Mouse (Mus musculus): Measurements from ENCODE around the gene Tex13c3.
"Not testable (repeated sequence)": the region's sequence is repeated elsewhere in the genome, so short reads cannot be mapped to it uniquely, and the experiment has no call there.

Gene Tex13c3

DNA sequence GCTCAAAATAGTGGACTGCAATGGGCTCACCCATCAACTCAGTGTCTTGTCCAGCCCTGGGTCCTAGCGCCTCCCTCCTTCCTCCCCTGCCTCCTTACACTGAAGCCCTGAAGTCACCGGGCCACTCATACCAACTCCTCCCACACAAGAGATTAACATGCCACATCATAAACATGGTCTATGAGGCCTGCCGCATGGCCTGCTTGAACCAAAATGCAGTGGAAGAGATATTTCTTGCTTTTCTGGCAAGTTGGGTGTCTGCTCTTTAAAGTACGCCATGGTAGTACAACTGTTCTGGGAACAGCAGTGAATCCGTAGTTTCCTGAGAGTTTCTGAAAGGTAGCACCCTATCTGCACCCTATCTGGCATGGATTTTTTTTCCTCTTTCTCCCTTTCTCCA lies at the start of gene Tex13c3:
Gene Tex13c3 (minus strand): TSS at position 101 of the 400 bp plus-strand sequence.
- not testable (repeated sequence) for DNase-seq (ENCODE audit: low spot score)

- DNase-seq (ENCODE audit: low spot score) = no peak
These were observed 8.6 kb upstream of the Tex13c3 start for GRCm38 (mm10) chrX:19489731-19490130.

Data from urinary bladder, postnatal 14 days (tissue).